Mouse (Mus musculus): ENCODE measurements around the gene Rbpj.

Rbpj gene

GRCm38 (mm10) chr5:53551910-53552309 is 86.0 kb downstream of the Rbpj start:
- DNase-seq (ENCODE audit: low spot score), result no peak

DNA sequence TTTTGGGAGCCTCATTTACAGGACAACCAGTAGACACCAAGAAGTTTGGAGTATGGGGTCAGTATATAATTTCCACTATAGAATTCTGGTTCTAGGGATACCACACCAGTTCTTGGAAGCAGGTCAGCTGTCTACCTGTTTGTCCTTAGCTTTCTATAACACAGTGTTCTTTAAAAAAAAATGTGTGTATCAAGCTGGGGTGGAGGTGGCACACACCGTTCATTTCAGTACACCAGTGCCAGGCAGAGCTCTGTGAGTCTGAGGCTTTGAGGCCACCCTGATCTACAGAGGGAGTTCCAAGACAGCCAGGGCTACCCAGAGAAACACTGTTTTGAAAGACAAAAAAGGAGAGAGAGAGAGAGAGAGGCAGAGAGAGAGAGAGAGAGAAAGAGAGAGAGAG is 87.3 kb downstream of the Rbpj start:
- DNase-seq (ENCODE audit: low spot score), result no peak

DNA sequence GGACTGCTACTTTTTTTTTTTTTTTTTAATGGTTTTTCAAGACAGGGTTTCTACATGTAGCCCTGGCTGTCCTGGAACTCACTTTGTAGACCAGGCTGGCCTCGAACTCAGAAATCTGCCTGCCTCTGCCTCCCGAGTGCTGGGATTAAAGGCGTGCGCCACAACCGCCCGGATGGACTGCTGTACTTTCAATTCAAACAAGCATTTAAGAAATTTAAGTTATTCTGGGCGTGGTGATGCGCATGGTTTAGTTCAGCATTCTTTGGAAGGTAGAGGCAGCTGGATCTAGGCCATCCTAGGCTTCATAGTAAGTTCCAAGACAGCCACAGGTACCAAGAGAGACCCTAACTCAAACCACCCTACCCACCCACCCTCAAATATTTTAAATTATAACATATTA is 88.2 kb downstream of the Rbpj start:
- no peak for DNase-seq (ENCODE audit: low spot score)

DNA sequence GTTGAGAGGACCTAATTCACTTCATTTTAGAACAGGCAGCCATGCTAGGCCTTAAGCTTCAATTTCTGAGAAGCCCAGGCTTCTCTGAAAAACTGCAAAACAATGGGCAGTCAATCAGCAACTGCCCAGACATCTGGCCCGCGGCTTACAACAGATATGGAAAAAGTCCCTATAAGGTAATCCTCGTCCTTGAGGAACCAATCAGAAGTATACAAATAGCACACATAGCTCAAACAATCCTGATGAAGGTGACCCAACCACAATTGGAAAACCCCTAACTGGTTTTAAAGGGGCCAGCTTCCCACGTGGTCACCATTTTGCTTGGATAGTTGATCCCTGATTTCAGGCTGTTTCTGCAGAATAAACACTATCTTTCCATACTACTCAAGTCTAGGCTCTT is 89.0 kb downstream of the Rbpj start:
- DNase-seq (ENCODE audit: low spot score), result no peak

- DNase-seq (ENCODE audit: low spot score), result no peak
Measured at GRCm38 (mm10) chr5:53555474-53555873, 89.5 kb downstream of the Rbpj start.

DNA sequence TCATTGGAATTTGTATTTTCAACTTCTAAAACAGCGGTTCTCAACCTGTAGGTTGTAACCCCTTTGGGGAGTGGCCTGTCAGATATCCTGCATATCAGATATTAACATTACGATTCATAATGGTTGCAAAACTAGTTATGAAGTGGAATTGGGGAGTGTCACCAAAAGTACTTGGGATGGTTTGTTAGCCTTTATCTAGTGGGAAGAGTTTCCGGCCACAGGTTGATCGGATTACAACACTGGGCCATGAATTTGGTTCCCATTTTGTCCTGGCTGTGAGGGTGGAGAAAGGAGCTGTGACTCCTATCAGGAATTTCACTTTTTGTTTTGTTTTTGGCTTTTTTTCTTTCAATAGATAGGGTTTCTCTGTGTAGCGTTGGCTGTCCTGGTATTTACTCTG is 90.0 kb downstream of the Rbpj start:
- DNase-seq (ENCODE audit: low spot score), result no peak

GRCm38 (mm10) chr5:53557544-53558260 is 91.8 kb downstream of the Rbpj start:
- no peak for DNase-seq (ENCODE audit: low spot score)

GRCm38 (mm10) chr5:53561160-53561559 is 95.2 kb downstream of the Rbpj start:
- no peak for DNase-seq (ENCODE audit: low spot score)

DNA sequence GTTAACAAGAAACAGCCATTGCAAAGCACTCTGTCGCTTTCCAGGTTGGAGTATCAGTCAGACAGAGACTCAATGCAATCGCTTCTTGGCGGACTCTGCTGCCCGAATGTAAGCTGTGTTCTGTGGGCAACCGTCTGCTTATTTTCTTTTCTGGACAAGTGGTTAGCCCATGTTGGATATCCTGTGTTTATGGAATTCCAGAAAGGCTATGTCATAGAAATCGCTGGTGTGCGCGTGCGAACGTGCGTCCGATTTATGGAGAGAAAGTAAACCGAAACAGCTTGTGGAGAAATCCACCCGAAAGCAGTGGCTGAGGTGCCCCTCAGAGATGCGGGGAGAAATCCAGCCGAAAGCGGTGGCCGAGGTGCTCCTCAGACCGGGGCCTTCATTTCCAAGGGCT is 98.4 kb downstream of the Rbpj start:
- DNase-seq (ENCODE audit: low spot score), result no peak

GRCm38 (mm10) chr5:53565213-53565794 is 99.4 kb downstream of the Rbpj start:
- DNase-seq (ENCODE audit: low spot score), result no peak

- DNase-seq (ENCODE audit: low spot score), result no peak
Measured at GRCm38 (mm10) chr5:53566485-53567083, 100.6 kb downstream of the Rbpj start.

DNA sequence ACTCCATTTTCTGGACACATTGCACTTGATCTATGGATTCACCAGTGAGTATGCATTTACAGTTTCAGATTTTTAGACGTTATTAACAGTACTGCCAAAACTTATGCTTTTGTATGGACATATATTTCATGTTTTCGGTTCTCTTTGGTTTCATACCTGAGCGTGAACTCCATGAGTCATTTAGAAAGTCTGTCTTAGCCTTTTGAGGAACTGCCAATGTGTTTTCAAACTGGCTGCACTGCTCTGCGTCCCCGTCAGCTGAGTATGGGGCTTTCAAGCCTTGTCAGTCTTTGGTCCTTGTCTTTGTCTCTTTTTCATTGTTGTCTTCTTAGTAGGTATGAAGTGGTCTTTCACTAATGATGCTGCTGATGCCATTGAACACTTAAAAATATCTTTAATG is 106.5 kb downstream of the Rbpj start:
- no peak for DNase-seq (ENCODE audit: low spot score)

- DNase-seq (ENCODE audit: low spot score), result no peak
Measured at GRCm38 (mm10) chr5:53574883-53575442, 109.0 kb downstream of the Rbpj start.

- no peak for DNase-seq (ENCODE audit: low spot score)
Measured at GRCm38 (mm10) chr5:53577272-53577889, 111.4 kb downstream of the Rbpj start.

- no peak for DNase-seq (ENCODE audit: low spot score)
Measured at GRCm38 (mm10) chr5:53584069-53584767, 118.3 kb downstream of the Rbpj start.

DNA sequence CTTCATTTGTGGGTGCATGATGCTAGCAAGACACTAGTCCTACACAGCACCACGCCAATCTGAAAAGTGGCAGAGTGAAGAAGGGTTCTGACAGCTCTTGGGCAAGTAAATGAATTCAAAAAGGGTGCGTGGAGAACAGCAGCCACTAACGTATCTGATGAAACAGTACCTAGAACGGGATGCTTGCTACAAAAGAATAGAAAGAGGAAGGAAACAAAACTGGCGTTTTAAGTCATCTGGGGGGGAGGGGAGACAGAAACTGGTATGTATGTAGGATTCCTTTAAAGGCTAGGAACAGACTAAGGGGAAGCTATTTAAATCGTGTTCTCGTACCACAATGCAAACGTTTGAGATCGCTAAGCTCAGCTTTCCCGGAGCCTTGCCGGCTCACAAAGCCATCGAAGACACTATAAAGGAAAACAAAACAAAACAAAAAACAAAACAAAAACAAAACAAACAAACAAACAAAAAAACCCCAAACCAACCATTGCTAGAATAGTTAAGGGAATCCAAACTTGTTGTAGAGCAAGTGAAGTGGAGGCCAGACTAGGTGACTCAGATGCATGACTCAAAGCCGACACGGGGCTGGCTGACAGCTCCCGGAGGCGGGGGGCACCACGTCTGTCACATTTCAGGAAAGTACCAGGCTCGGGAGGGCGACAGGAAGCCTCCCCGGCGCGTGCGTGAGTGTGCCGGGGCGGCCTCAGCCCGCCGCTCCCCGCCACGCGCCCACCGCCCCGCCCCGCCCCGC is 122.6 kb downstream of the Rbpj start:
- no peak for DNase-seq (ENCODE audit: low spot score)

DNA sequence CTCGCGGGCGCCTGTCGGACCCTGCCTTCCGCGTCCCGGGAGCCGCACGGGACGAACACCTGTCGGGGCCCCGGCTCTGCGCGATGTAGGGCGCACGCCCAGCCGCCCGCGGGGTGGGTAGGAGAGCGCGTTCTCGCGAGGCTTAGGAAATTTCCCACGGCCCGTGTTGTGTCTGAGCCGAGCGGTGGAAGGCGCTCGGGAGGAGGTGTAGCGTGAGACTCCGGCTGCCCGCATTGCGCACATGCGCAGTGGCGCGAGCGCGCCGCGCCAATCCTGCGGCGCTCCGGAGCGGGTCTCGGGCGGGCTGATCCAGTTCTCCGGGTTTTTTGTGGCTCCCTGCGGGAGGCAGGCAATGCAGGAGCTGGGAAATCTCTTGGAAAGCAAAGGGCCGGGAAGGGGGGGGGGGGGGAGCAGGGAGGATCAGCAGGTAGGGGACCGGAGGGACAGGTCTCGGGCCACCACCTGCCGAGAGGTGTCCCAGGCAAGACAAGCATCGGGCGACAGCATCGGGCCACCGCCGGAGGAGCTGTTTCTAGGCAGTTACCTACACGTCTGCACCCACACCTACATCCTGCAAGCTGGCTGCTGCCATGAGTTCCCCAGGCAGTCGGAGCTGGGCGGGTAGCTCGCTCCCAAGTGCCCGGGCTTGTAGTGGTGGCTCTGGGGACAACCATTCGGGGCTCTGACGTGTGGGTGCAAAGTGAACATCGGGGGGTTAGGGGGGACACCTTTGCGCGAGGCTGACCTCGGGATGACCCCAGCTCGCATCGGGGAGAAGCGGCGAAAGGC is 123.4 kb downstream of the Rbpj start:
- DNase-seq (ENCODE audit: low spot score), result peak; percentile 98

DNA sequence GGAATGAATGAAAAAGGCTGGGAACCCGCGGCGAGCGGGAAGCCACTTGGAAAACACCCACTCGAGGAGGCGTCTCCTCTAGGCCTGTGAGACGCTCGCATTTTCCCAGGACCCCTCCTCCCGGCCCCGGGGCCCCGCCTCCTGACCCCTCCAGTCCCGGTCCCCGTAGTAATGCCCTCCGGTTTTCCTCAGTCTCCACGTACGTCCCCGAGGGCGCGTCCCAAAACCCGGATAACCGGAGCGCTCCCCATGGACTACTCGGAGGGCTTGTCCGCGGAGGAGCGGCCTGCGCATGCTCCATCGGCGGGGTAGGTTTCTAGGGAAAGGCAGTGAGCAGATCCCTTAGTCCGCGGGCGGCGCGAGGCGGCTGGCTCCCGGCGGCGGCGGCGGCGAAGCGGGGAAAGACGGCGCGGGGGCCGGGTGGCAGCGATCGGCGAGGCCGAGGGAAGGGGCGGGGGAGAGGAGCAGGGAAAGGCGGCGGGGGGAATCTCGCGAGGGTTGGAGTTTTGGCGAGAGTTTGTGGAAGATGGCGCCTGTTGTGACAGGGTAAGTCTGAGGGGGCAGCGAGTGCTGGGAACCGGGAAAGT is 124.3 kb downstream of the Rbpj start:
- peak; percentile 99 for DNase-seq (ENCODE audit: low spot score)

DNA sequence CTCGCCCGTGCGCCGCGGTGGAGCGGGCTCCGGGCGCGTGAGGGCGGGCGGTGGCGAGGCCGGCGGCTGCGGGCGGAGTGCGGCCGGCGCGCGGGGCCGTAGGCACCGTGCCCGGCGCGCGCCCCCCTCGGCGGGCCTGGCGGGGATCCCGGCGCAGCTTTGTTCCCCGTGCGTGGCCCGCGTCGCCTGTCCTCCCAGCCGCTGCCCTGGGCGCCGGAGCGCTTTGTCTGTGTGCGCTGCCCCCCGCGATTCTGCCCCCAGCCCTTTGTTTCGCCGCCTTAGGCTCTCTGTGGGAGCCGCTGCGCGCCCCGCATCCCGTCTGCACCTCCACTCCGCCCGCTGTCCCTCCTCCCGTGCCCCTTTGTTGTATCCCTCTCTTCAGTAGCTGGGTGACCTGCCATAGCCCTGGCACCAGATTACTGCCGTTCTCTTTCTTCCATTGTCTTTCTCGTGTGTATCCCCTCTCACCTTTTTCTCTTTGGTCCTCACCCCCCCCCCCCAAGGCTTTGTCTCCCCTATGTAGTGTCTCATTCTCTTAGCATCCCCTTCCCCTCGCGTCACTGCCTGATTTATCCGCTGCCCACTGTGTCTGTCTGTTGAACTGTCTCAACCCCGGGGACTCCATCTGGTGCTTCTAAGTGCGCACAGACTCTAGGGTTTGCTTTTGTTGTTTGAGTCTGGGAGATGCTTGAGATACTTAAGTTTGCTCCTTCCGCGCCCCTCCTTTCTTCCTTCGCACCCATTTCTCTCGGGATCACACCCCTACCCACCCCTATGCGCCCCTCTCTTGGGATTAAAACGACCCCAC is 125.1 kb downstream of the Rbpj start:
- peak; percentile 37 for DNase-seq (ENCODE audit: low spot score)

All from ovary, postnatal 36 days (tissue).